Mouse (Mus musculus) ES-E14 (cell line): ENCODE data around the gene Nek1.

Experiments used
- CHD2 ChIP-seq: IDR thresholded peaks from 2 replicates; pipeline ENCODE4 v1.6.1; 2014; ENCODE audit warnings: mild to moderate bottlenecking, low read depth, low read length, inconsistent platforms
- HCFC1 ChIP-seq: IDR thresholded peaks from 2 replicates; pipeline ENCODE4 v1.6.1; 2012; ENCODE audit warnings: low read length, inconsistent platforms, borderline replicate concordance; ENCODE audit not compliant: insufficient read depth
- MAFK ChIP-seq: IDR thresholded peaks from 2 replicates; pipeline ENCODE4 v1.6.1; 2014; ENCODE audit warnings: mild to moderate bottlenecking, low read depth, low read length, inconsistent platforms; ENCODE audit not compliant: insufficient read depth
- ZC3H11A ChIP-seq: IDR thresholded peaks from 2 replicates; pipeline ENCODE4 v1.6.1; 2012; ENCODE audit warnings: low read depth, mild to moderate bottlenecking, inconsistent platforms, low read length, borderline replicate concordance
- ZNF384 ChIP-seq: IDR thresholded peaks from 2 replicates; pipeline ENCODE4 v1.6.1; 2012; ENCODE audit warnings: low read depth, low read length, inconsistent platforms

DNA sequence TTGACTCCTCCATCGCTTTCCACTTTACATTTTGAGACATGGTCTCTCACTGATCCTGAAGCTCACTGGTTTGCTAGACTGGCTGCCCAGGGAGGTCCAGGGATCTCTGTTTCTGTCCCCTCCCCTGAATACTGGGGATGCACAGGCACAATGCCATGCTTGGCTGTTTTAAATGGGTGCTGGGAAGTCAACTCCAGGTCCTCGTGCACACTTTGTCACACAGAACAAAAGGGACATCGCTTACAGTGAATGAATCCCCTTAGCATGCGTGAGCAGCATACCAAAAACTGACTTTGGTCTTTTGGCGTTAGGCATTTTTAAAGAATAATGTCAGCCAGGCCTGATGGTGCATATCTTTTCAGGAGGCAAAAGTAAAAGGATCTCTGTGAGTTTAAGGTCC lies 155.7 kb downstream of the Nek1 start:
- TF ChIP-seq ZNF384 (no peak), ZC3H11A (no peak), HCFC1 (no peak), MAFK (no peak), CHD2 (no peak)
